Mouse (Mus musculus) stomach, embryonic 15.5 days (tissue): ENCODE results near the gene Tagln2. TPM values are rescaled to one million over a fixed set of nuclear protein-coding genes. Genes with fewer than 3 reads are reported as not detected.

Experiments
- ATAC-seq: fragments of 200-750 bp; cut with Nextera tagmentation; 2 replicates; pipeline ENCODE4 v1.8.0; 2017; ENCODE audit warnings: low read depth, moderate number of reproducible peaks, moderate TSS enrichment; ENCODE audit not compliant: insufficient read depth, low FRiP score
- H3K27ac ChIP-seq: fragments of 300-500 bp; sonication (generic); 2 replicates; pipeline ENCODE4 v1.5.1; 2015; ENCODE audit warnings: mild to moderate bottlenecking, inconsistent platforms
- H3K27me3 ChIP-seq: fragments of 300-500 bp; sonication (generic); replicated peaks from 2 replicates; pipeline ENCODE4 v1.6.1; 2015; ENCODE audit warnings: inconsistent platforms
- H3K36me3 ChIP-seq: fragments of 300-500 bp; sonication (generic); 2 replicates; pipeline ENCODE4 v1.6.1; 2015; ENCODE audit warnings: inconsistent platforms
- H3K4me1 ChIP-seq: fragments of 300-500 bp; sonication (generic); 2 replicates; pipeline ENCODE4 v1.6.1; 2015; ENCODE audit warnings: inconsistent platforms
- H3K4me2 ChIP-seq: fragments of 300-500 bp; sonication (generic); 2 replicates; pipeline ENCODE4 v1.6.1; 2015; ENCODE audit warnings: mild to moderate bottlenecking, inconsistent platforms
- H3K4me3 ChIP-seq: fragments of 300-500 bp; sonication (generic); replicated peaks from 2 replicates; pipeline ENCODE4 v1.5.1; 2015; ENCODE audit warnings: inconsistent platforms
- H3K9ac ChIP-seq: fragments of 300-500 bp; sonication (generic); 2 replicates; pipeline ENCODE4 v1.6.1; 2015; ENCODE audit warnings: inconsistent platforms
- H3K9me3 ChIP-seq: fragments of 300-500 bp; sonication (generic); 2 replicates; pipeline ENCODE4 v1.6.1; 2016; ENCODE audit warnings: inconsistent platforms
- WGBS: fragments of 180-500 bp; shearing (Covaris S2); methylation state at CpG from one replicate; pipeline ENCODE4 v1.1.7; 2015; 5-methylcytosine and 5-hydroxymethylcytosine counted together
- polyA plus RNA-seq: library from polyadenylated mRNA; unstranded; fragments of >200 nt; fragmentation: Nextera tagmentation; extraction: Ambion mirVana; gene quantifications from 2 replicates; pipeline ENCODE4 v1.2.1, GENCODE M21; 2015

Gene Tagln2
- polyA plus RNA-seq, result 341 and 366 TPM in 2 replicates

- peak; percentile 70 for ATAC-seq
- H3K4me1 ChIP-seq, result peaks cover 41% of the 10 kb centered on the region
- no peaks in the 10 kb centered on the region for H3K27me3 ChIP-seq
- H3K36me3 ChIP-seq, result peaks cover 9% of the 10 kb centered on the region
- peak within 1 kb of the TSS; percentile 55 for H3K4me3 ChIP-seq
- H3K27ac ChIP-seq, result peak within 1 kb of the TSS; percentile 95
- 2% methylated on average over 30 of the region's 30 CpGs for WGBS
- H3K9ac ChIP-seq, result peak within 1 kb of the TSS; percentile 45
- no peaks in the 10 kb centered on the region for H3K9me3 ChIP-seq
- H3K4me2 ChIP-seq, result peak within 1 kb of the TSS; percentile 69
Observed at GRCm38 (mm10) chr1:172499765-172500441, at the start of gene Tagln2. Tagln2 (plus strand) TSS chr1:172500047.

GRCm38 (mm10) chr1:172450226-172450625, 49.6 kb upstream of the Tagln2 start:
- no peaks in the 10 kb centered on the region for H3K9me3 ChIP-seq
- 41% methylated on average over 2 of the region's 2 CpGs for WGBS

GRCm38 (mm10) chr1:172450848-172451470, 48.9 kb upstream of the Tagln2 start:
- no peak for ATAC-seq
- Histone ChIP-seq H3K27ac (no peak overlapping the region), H3K4me1 (no peaks in the 10 kb centered on the region), H3K4me3 (no peak overlapping the region), H3K9me3 (no peaks in the 10 kb centered on the region), H3K36me3 (no peaks in the 10 kb centered on the region), H3K9ac (no peak overlapping the region), H3K27me3 (no peaks in the 10 kb centered on the region), H3K4me2 (no peak overlapping the region)
- 29% methylated on average over 17 of the region's 17 CpGs for WGBS

More at GRCm38 (mm10) chr1:172450226-172450625, 49.6 kb upstream of the Tagln2 start:
- no peak overlapping the region for H3K9ac ChIP-seq
- H3K4me3 ChIP-seq, result no peak overlapping the region
- no peak overlapping the region for H3K27ac ChIP-seq
- H3K27me3 ChIP-seq, result no peaks in the 10 kb centered on the region
- no peaks in the 10 kb centered on the region for H3K36me3 ChIP-seq
- no peaks in the 10 kb centered on the region for H3K4me1 ChIP-seq
- no peak overlapping the region for H3K4me2 ChIP-seq
- ATAC-seq, result no peak

- no peak for ATAC-seq
- H3K9me3 ChIP-seq, result no peaks in the 10 kb centered on the region
- no peak overlapping the region for H3K4me3 ChIP-seq
- H3K9ac ChIP-seq, result no peak overlapping the region
- H3K4me2 ChIP-seq, result no peak overlapping the region
- H3K36me3 ChIP-seq, result no peaks in the 10 kb centered on the region
- WGBS, result 66% methylated on average over 2 of the region's 2 CpGs
- H3K27me3 ChIP-seq, result no peaks in the 10 kb centered on the region
- no peaks in the 10 kb centered on the region for H3K4me1 ChIP-seq
- H3K27ac ChIP-seq, result no peak overlapping the region
Observed at GRCm38 (mm10) chr1:172452911-172453310, 46.9 kb upstream of the Tagln2 start.

- Histone ChIP-seq H3K9me3 (no peaks in the 10 kb centered on the region), H3K27me3 (no peaks in the 10 kb centered on the region), H3K4me1 (no peaks in the 10 kb centered on the region), H3K4me3 (no peak overlapping the region), H3K4me2 (no peak overlapping the region), H3K9ac (no peak overlapping the region), H3K36me3 (no peaks in the 10 kb centered on the region), H3K27ac (no peak overlapping the region)
- ATAC-seq, result no peak
- 95% methylated on average over 2 of the region's 2 CpGs for whole genome bisulfite sequencing
Observed at GRCm38 (mm10) chr1:172453810-172454209, 46.0 kb upstream of the Tagln2 start.

- Histone ChIP-seq H3K27ac (peak overlapping the region; percentile 14; the same call in 1 of the 2 replicates), H3K9me3 (no peaks in the 10 kb centered on the region), H3K27me3 (no peaks in the 10 kb centered on the region), H3K4me3 (no peak overlapping the region), H3K4me1 (no peaks in the 10 kb centered on the region), H3K36me3 (no peaks in the 10 kb centered on the region), H3K9ac (no peak overlapping the region), H3K4me2 (no peak overlapping the region)
- no peak for ATAC-seq
- 25% methylated on average over 4 of the region's 4 CpGs for WGBS
Observed at GRCm38 (mm10) chr1:172455416-172455815, 44.4 kb upstream of the Tagln2 start.

GRCm38 (mm10) chr1:172456001-172456677, 43.7 kb upstream of the Tagln2 start:
- H3K9me3 ChIP-seq, result no peaks in the 10 kb centered on the region
- peak overlapping the region; percentile 14; the same call in 1 of the 2 replicates for H3K27ac ChIP-seq
- 51% methylated on average over 7 of the region's 7 CpGs for WGBS
- no peaks in the 10 kb centered on the region for H3K4me1 ChIP-seq
- ATAC-seq, result no peak; the same call in 1 of the 2 replicates
- no peak overlapping the region for H3K4me3 ChIP-seq
- H3K4me2 ChIP-seq, result no peak overlapping the region
- no peaks in the 10 kb centered on the region for H3K36me3 ChIP-seq
- no peak overlapping the region for H3K9ac ChIP-seq
- no peaks in the 10 kb centered on the region for H3K27me3 ChIP-seq

GRCm38 (mm10) chr1:172457196-172457595, 42.7 kb upstream of the Tagln2 start:
- H3K27ac ChIP-seq, result no peak overlapping the region
- no peaks in the 10 kb centered on the region for H3K36me3 ChIP-seq
- 59% methylated on average over 3 of the region's 3 CpGs for WGBS
- H3K27me3 ChIP-seq, result no peaks in the 10 kb centered on the region
- H3K9ac ChIP-seq, result no peak overlapping the region
- H3K4me1 ChIP-seq, result no peaks in the 10 kb centered on the region
- ATAC-seq, result no peak
- no peaks in the 10 kb centered on the region for H3K9me3 ChIP-seq
- H3K4me2 ChIP-seq, result no peak overlapping the region
- no peak overlapping the region for H3K4me3 ChIP-seq

- H3K36me3 ChIP-seq, result no peaks in the 10 kb centered on the region
- no peak overlapping the region for H3K4me3 ChIP-seq
- WGBS, result 76% methylated on average over 3 of the region's 3 CpGs
- no peak overlapping the region for H3K4me2 ChIP-seq
- no peak overlapping the region for H3K9ac ChIP-seq
- no peak for ATAC-seq
- H3K27ac ChIP-seq, result no peak overlapping the region
- no peaks in the 10 kb centered on the region for H3K27me3 ChIP-seq
- no peaks in the 10 kb centered on the region for H3K9me3 ChIP-seq
- no peaks in the 10 kb centered on the region for H3K4me1 ChIP-seq
Observed at GRCm38 (mm10) chr1:172458041-172458440, 41.8 kb upstream of the Tagln2 start.

GRCm38 (mm10) chr1:172461602-172462001, 38.2 kb upstream of the Tagln2 start:
- Histone ChIP-seq H3K4me2 (no peak overlapping the region), H3K9ac (no peak overlapping the region), H3K36me3 (no peaks in the 10 kb centered on the region), H3K9me3 (no peaks in the 10 kb centered on the region), H3K27me3 (no peaks in the 10 kb centered on the region), H3K4me3 (no peak overlapping the region), H3K4me1 (no peaks in the 10 kb centered on the region), H3K27ac (0 out of 2 replicates have a peak overlapping the region, but pooled peaks have one; percentile 6)
- 60% methylated on average over 2 of the region's 2 CpGs for WGBS
- ATAC-seq, result no peak

GRCm38 (mm10) chr1:172462534-172462933, 37.3 kb upstream of the Tagln2 start:
- no peak overlapping the region for H3K9ac ChIP-seq
- H3K4me2 ChIP-seq, result no peak overlapping the region
- 51% methylated on average over 3 of the region's 3 CpGs for WGBS
- ATAC-seq, result peak; percentile 88; the same call in 1 of the 2 replicates
- H3K36me3 ChIP-seq, result no peaks in the 10 kb centered on the region
- no peaks in the 10 kb centered on the region for H3K9me3 ChIP-seq
- H3K4me3 ChIP-seq, result no peak overlapping the region
- H3K27ac ChIP-seq, result peak overlapping the region; percentile 71; the same call in 1 of the 2 replicates
- no peaks in the 10 kb centered on the region for H3K4me1 ChIP-seq
- H3K27me3 ChIP-seq, result no peaks in the 10 kb centered on the region
